Mouse (Mus musculus): ENCODE data around the gene Wdr24. TPM values are rescaled to one million over a fixed set of nuclear protein-coding genes. Genes with fewer than 3 reads are reported as not detected.

Wdr24 gene
- polyA plus RNA-seq, 1 experiment from 2014 or later = 22.1 TPM

GRCm38 (mm10) chr17:25794197-25794596 lies 29.2 kb upstream of the Wdr24 start:
- Histone ChIP-seq H3K9ac (ENCODE audit: low read depth, low read length) (no peak overlapping the region), H3K4me3 (replicated peaks; ENCODE audit: low read depth, low read length) (no peak overlapping the region), H3K36me3 (ENCODE audit: insufficient read depth, low read length) (no peaks in the 10 kb centered on the region), H3K27me3 (ENCODE audit: insufficient read depth, low read length) (no peaks in the 10 kb centered on the region), H3K4me2 (ENCODE audit: low read length) (no peak overlapping the region), H3K4me1 (replicated peaks; ENCODE audit: insufficient read depth, low read length) (peaks cover 37% of the 10 kb centered on the region), H3K9me3 (replicated peaks; ENCODE audit: low read length) (no peaks in the 10 kb centered on the region), H3K27ac (no peak overlapping the region)
- TF ChIP-seq CTCF (IDR thresholded peaks at IDR 0.05; ENCODE audit: low read depth) = no peak
- DNase-seq (ENCODE audit: low spot score) = no peak
- WGBS = 83% methylated on average over 13 of the region's 13 CpGs
- no peak for ATAC-seq (replicated peaks; ENCODE audit: low FRiP score, low read depth)

GRCm38 (mm10) chr17:25794998-25795397 lies 28.4 kb upstream of the Wdr24 start:
- Histone ChIP-seq H3K9me3 (replicated peaks; ENCODE audit: low read length) (no peaks in the 10 kb centered on the region), H3K4me2 (ENCODE audit: low read length) (peak overlapping the region; percentile 87), H3K4me3 (replicated peaks; ENCODE audit: low read depth, low read length) (no peak overlapping the region), H3K9ac (ENCODE audit: low read depth, low read length) (no peak overlapping the region), H3K27ac (no peak overlapping the region), H3K36me3 (ENCODE audit: insufficient read depth, low read length) (no peaks in the 10 kb centered on the region), H3K27me3 (ENCODE audit: insufficient read depth, low read length) (no peaks in the 10 kb centered on the region), H3K4me1 (replicated peaks; ENCODE audit: insufficient read depth, low read length) (peaks cover 37% of the 10 kb centered on the region)
- ATAC-seq (replicated peaks; ENCODE audit: low FRiP score, low read depth) = no peak
- WGBS = 85% methylated on average over 17 of the region's 17 CpGs
- DNase-seq (ENCODE audit: low spot score) = no peak
- TF ChIP-seq CTCF (IDR thresholded peaks at IDR 0.05; ENCODE audit: low read depth) = no peak

GRCm38 (mm10) chr17:25795609-25796092 lies 27.8 kb upstream of the Wdr24 start, which contains the start of gene AC134908.4:
TSS of gene AC134908.4 (minus strand) at chr17:25795659.
- no peak for TF ChIP-seq CTCF (IDR thresholded peaks at IDR 0.05; ENCODE audit: low read depth)
- Histone ChIP-seq H3K36me3 (ENCODE audit: insufficient read depth, low read length) (no peaks in the 10 kb centered on the region), H3K4me2 (ENCODE audit: low read length) (peak within 1 kb of the TSS; percentile 87), H3K4me1 (replicated peaks; ENCODE audit: insufficient read depth, low read length) (peaks cover 36% of the 10 kb centered on the region), H3K9me3 (replicated peaks; ENCODE audit: low read length) (no peaks in the 10 kb centered on the region), H3K27me3 (ENCODE audit: insufficient read depth, low read length) (no peaks in the 10 kb centered on the region), H3K4me3 (replicated peaks; ENCODE audit: low read depth, low read length) (peak within 1 kb of the TSS; percentile 78), H3K9ac (ENCODE audit: low read depth, low read length) (peak within 1 kb of the TSS; percentile 73), H3K27ac (no peak within 1 kb of the TSS; the same call in 1 of the 2 replicates)
- ATAC-seq (replicated peaks; ENCODE audit: low FRiP score, low read depth) = no peak
- DNase-seq (ENCODE audit: low spot score) = peak; percentile 27
- 15% methylated on average over 6 of the region's 6 CpGs for WGBS

- Histone ChIP-seq H3K9ac (ENCODE audit: low read depth, low read length) (peak overlapping the region; percentile 73), H3K36me3 (ENCODE audit: insufficient read depth, low read length) (no peaks in the 10 kb centered on the region), H3K4me3 (replicated peaks; ENCODE audit: low read depth, low read length) (peak overlapping the region; percentile 78), H3K4me1 (replicated peaks; ENCODE audit: insufficient read depth, low read length) (peaks cover 30% of the 10 kb centered on the region), H3K4me2 (ENCODE audit: low read length) (peak overlapping the region; percentile 87), H3K27ac (no peak overlapping the region; the same call in 1 of the 2 replicates), H3K27me3 (ENCODE audit: insufficient read depth, low read length) (no peaks in the 10 kb centered on the region), H3K9me3 (replicated peaks; ENCODE audit: low read length) (no peaks in the 10 kb centered on the region)
- TF ChIP-seq CTCF (IDR thresholded peaks at IDR 0.05; ENCODE audit: low read depth) = no peak
- 1% methylated on average over 37 of the region's 37 CpGs for WGBS
- ATAC-seq (replicated peaks; ENCODE audit: low FRiP score, low read depth) = peak; percentile 14; the same call in 1 of the 2 replicates
- no peak for DNase-seq (ENCODE audit: low spot score)
These were observed 27.1 kb upstream of the Wdr24 start for GRCm38 (mm10) chr17:25796211-25796771.

GRCm38 (mm10) chr17:25796951-25797369 lies 26.5 kb upstream of the Wdr24 start, which contains the start of gene Metrn:
TSS of gene Metrn (minus strand) at chr17:25797136.
- DNase-seq (ENCODE audit: low spot score) = peak; percentile 94
- no peaks in the 10 kb centered on the region for H3K9me3 ChIP-seq (replicated peaks; ENCODE audit: low read length)
- no peak for TF ChIP-seq CTCF (IDR thresholded peaks at IDR 0.05; ENCODE audit: low read depth)
- no peak within 1 kb of the TSS; the same call in 1 of the 2 replicates for H3K27ac ChIP-seq
- no peaks in the 10 kb centered on the region for H3K27me3 ChIP-seq (ENCODE audit: insufficient read depth, low read length)
- peak within 1 kb of the TSS; percentile 87 for H3K4me2 ChIP-seq (ENCODE audit: low read length)
- H3K4me1 ChIP-seq (replicated peaks; ENCODE audit: insufficient read depth, low read length) = peaks cover 26% of the 10 kb centered on the region
- no peaks in the 10 kb centered on the region for H3K36me3 ChIP-seq (ENCODE audit: insufficient read depth, low read length)
- H3K9ac ChIP-seq (ENCODE audit: low read depth, low read length) = peak within 1 kb of the TSS; percentile 73
- ATAC-seq (replicated peaks; ENCODE audit: low FRiP score, low read depth) = peak; percentile 65
- 1% methylated on average over 35 of the region's 35 CpGs for WGBS
- peak within 1 kb of the TSS; percentile 78 for H3K4me3 ChIP-seq (replicated peaks; ENCODE audit: low read depth, low read length)

GRCm38 (mm10) chr17:25801029-25801428 lies 22.4 kb upstream of the Wdr24 start:
- 0 out of 2 replicates have a peak, but pooled peaks cover 3% of the 10 kb centered on the region for H3K4me1 ChIP-seq (replicated peaks; ENCODE audit: insufficient read depth, low read length)
- TF ChIP-seq CTCF (IDR thresholded peaks at IDR 0.05; ENCODE audit: low read depth) = peak; percentile 90
- no peaks in the 10 kb centered on the region for H3K9me3 ChIP-seq (replicated peaks; ENCODE audit: low read length)
- DNase-seq (ENCODE audit: low spot score) (peak; percentile 93), ATAC-seq (replicated peaks; ENCODE audit: low FRiP score, low read depth) (no peak; the same call in 1 of the 2 replicates)
- no peak overlapping the region for H3K4me3 ChIP-seq (replicated peaks; ENCODE audit: low read depth, low read length)
- H3K9ac ChIP-seq (ENCODE audit: low read depth, low read length) = no peak overlapping the region
- no peak overlapping the region for H3K27ac ChIP-seq
- 6% methylated on average over 6 of the region's 6 CpGs for WGBS
- no peaks in the 10 kb centered on the region for H3K27me3 ChIP-seq (ENCODE audit: insufficient read depth, low read length)
- no peaks in the 10 kb centered on the region for H3K36me3 ChIP-seq (ENCODE audit: insufficient read depth, low read length)
- H3K4me2 ChIP-seq (ENCODE audit: low read length) = no peak overlapping the region
